Mouse (Mus musculus): ENCODE data around the gene Tnfrsf21. TPM values are rescaled to one million over a fixed set of nuclear protein-coding genes. Genes with fewer than 3 reads are reported as not detected.

Gene Tnfrsf21
- polyA plus RNA-seq (2014; fragmentation: Illumina TruSeq; extraction: RNeasy Lipid Tissue Mini Kit (QIAGEN cat#74804); ENCODE audit: low read depth, low replicate concordance) = 76.7 TPM

GRCm38 (mm10) chr17:43016371-43017331 is at the start of gene Tnfrsf21:
TSS of gene Tnfrsf21 (plus strand) at chr17:43016555.

Other genes starting within 250 kb of the Tnfrsf21 start
- 451 TPM for gene Cd2ap, start 139.9 kb upstream of the Tnfrsf21 start, polyA plus RNA-seq (2014; fragmentation: Illumina TruSeq; extraction: RNeasy Lipid Tissue Mini Kit (QIAGEN cat#74804); ENCODE audit: low read depth, low replicate concordance)

Data from sigmoid colon, adult 10 weeks (tissue).